Mouse (Mus musculus) liver (tissue): ENCODE measurements at regions not wholly inside any gene's neighbourhood (a gene's known extent, or its start where the extent isn't known, plus 50 kb on each side); places are given as distances from the start of the nearest gene placed in this dataset.
A peak's percentile ranks its signal among the peaks of the same experiment; 100 is the strongest.
"Not testable (repeated sequence)": the region's sequence is repeated elsewhere in the genome, so short reads cannot be mapped to it uniquely, and the experiment has no call there.

Experiments
- DNase-seq: peaks from one replicate; pipeline ENCODE4 v3.0.0-alpha.2; 2020; ENCODE audit warnings: mixed read lengths

GRCm38 (mm10) chr12:90664436-90664835, 73.8 kb downstream of the Dio2 start:
- DNase-seq = no peak

- no peak for DNase-seq
Measured at GRCm38 (mm10) chr12:90645452-90645851, 92.8 kb downstream of the Dio2 start.

GRCm38 (mm10) chr12:90643891-90644290, 94.3 kb downstream of the Dio2 start:
- no peak for DNase-seq

- DNase-seq = no peak
Measured at GRCm38 (mm10) chr12:90624856-90625255, 113.4 kb downstream of the Dio2 start.

- no peak for DNase-seq
Measured at GRCm38 (mm10) chr12:90623426-90623825, 114.8 kb downstream of the Dio2 start.

GRCm38 (mm10) chr12:90608810-90609209, 129.4 kb downstream of the Dio2 start:
- DNase-seq = no peak

GRCm38 (mm10) chr12:90607894-90608293, 130.3 kb downstream of the Dio2 start:
- no peak for DNase-seq

GRCm38 (mm10) chr12:90580006-90580405, 158.2 kb downstream of the Dio2 start:
- no peak for DNase-seq

GRCm38 (mm10) chr12:90576103-90576502, 162.1 kb downstream of the Dio2 start:
- DNase-seq = no peak

GRCm38 (mm10) chr12:90571907-90572306, 166.3 kb downstream of the Dio2 start:
- DNase-seq = no peak

- DNase-seq = no peak
Measured at GRCm38 (mm10) chr12:90571506-90571905, 166.7 kb downstream of the Dio2 start.

GRCm38 (mm10) chr12:90566349-90566748, 171.9 kb downstream of the Dio2 start:
- DNase-seq = peak; percentile 7

GRCm38 (mm10) chr12:90565051-90565450, 173.2 kb downstream of the Dio2 start:
- no peak for DNase-seq

- not testable (repeated sequence) for DNase-seq
Measured at GRCm38 (mm10) chr12:90564594-90564993, 173.6 kb downstream of the Dio2 start.

GRCm38 (mm10) chr12:90542361-90542760, 195.9 kb downstream of the Dio2 start:
- DNase-seq = no peak
